Mouse (Mus musculus) liver, adult 2 months (tissue): Measurements from ENCODE around the gene Itpk1.

ENCODE experiments used
- CTCF ChIP-seq: fragments of 200-500 bp; IDR thresholded peaks from 2 replicates; pipeline ENCODE4 v1.5.1; 2011; ENCODE audit warnings: low read depth, low read length, control low read depth
- POLR2A ChIP-seq: fragments of 200-500 bp; IDR thresholded peaks from 2 replicates; pipeline ENCODE4 v1.6.1; 2011; ENCODE audit warnings: low read length, control low read depth; ENCODE audit not compliant: insufficient read depth; ENCODE audit errors: extremely low read depth

- TF ChIP-seq CTCF (no peak), POLR2A (no peak)
Measured at GRCm38 (mm10) chr12:102651871-102652270, 52.9 kb downstream of the Itpk1 start.
